Mouse (Mus musculus) large intestine, adult 2 months (tissue): ENCODE measurements around the gene a. TPM values are rescaled to one million over a fixed set of nuclear protein-coding genes. Genes with fewer than 3 reads are reported as not detected.
"Not testable (repeated sequence)": the region's sequence is repeated elsewhere in the genome, so short reads cannot be mapped to it uniquely, and the experiment has no call there.

ENCODE experiments used
- DNase-seq: peaks from one replicate; pipeline ENCODE4 v3.0.0-alpha.2; 2012; ENCODE audit warnings: low read depth, low spot score
- WGBS: fragments of 180-500 bp; shearing (Covaris S2); methylation state at CpG from one replicate; pipeline ENCODE4 v1.1.7; 2018; 5-methylcytosine and 5-hydroxymethylcytosine counted together
- polyA plus RNA-seq: library from polyadenylated mRNA; depleted of rRNA; stranded (reverse); fragments of >200 nt; gene quantifications from 2 replicates; pipeline ENCODE4 v1.2.3, GENCODE M21; 2012

The a gene
- polyA plus RNA-seq, 1 experiment: 0.36 TPM

- DNase-seq: no peak
- WGBS: 83% methylated on average over 12 of the region's 12 CpGs
Observed at GRCm38 (mm10) chr2:154915922-154916541, 124.8 kb downstream of the a start.

GRCm38 (mm10) chr2:154916547-154916946, 125.3 kb downstream of the a start:
- no peak for DNase-seq
- WGBS: 14% methylated on average over 2 of the region's 2 CpGs

- no peak for DNase-seq
- WGBS: 59% methylated on average over 13 of the region's 13 CpGs
Observed at GRCm38 (mm10) chr2:154917866-154918641, 126.9 kb downstream of the a start.

- whole genome bisulfite sequencing: 94% methylated on average over 7 of the region's 7 CpGs
- DNase-seq: no peak
Observed at GRCm38 (mm10) chr2:154920896-154921295, 129.7 kb downstream of the a start.

GRCm38 (mm10) chr2:154922134-154922533, 130.9 kb downstream of the a start:
- not testable (repeated sequence) for DNase-seq
- WGBS: no CpG with 5 or more reads among the region's 4 CpGs

- 57% methylated on average over 7 of the region's 7 CpGs for WGBS
- no peak for DNase-seq
Observed at GRCm38 (mm10) chr2:154925411-154926031, 134.3 kb downstream of the a start.

GRCm38 (mm10) chr2:154926843-154927242, 135.6 kb downstream of the a start:
- no peak for DNase-seq
- WGBS: 27% methylated on average over 6 of the region's 6 CpGs

- 93% methylated on average over 2 of the region's 2 CpGs for WGBS
- DNase-seq: no peak
Observed at GRCm38 (mm10) chr2:154928298-154928697, 137.1 kb downstream of the a start.

GRCm38 (mm10) chr2:154933884-154934283, 142.7 kb downstream of the a start:
- no peak for DNase-seq
- WGBS: 46% methylated on average over 4 of the region's 4 CpGs

- DNase-seq: no peak
- 86% methylated on average over 6 of the region's 6 CpGs for WGBS
Observed at GRCm38 (mm10) chr2:154936106-154936505, 144.9 kb downstream of the a start.

GRCm38 (mm10) chr2:154936536-154937155, 145.4 kb downstream of the a start:
- no peak for DNase-seq
- WGBS: 72% methylated on average over 11 of the region's 11 CpGs

- WGBS: 30% methylated on average over 8 of the region's 8 CpGs
Observed at GRCm38 (mm10) chr2:154937547-154938390, 146.6 kb downstream of the a start.

GRCm38 (mm10) chr2:154941952-154942351, 150.8 kb downstream of the a start:
- no peak for DNase-seq
- 74% methylated on average over 10 of the region's 10 CpGs for WGBS

More at GRCm38 (mm10) chr2:154937547-154938390, 146.6 kb downstream of the a start:
- no peak for DNase-seq

GRCm38 (mm10) chr2:154942546-154942945, 151.3 kb downstream of the a start:
- 69% methylated on average over 11 of the region's 11 CpGs for WGBS
- DNase-seq: no peak

GRCm38 (mm10) chr2:154943101-154943500, 151.9 kb downstream of the a start:
- no peak for DNase-seq
- WGBS: 9% methylated on average over 11 of the region's 11 CpGs

GRCm38 (mm10) chr2:154946921-154947320, 155.7 kb downstream of the a start:
- no peak for DNase-seq
- WGBS: 94% methylated on average over 3 of the region's 3 CpGs

- no peak for DNase-seq
- 13% methylated on average over 7 of the region's 7 CpGs for WGBS
Observed at GRCm38 (mm10) chr2:154949352-154949751, 158.2 kb downstream of the a start.

GRCm38 (mm10) chr2:154949877-154950276, 158.7 kb downstream of the a start:
- DNase-seq: no peak
- 70% methylated on average over 9 of the region's 9 CpGs for WGBS

GRCm38 (mm10) chr2:154950601-154951000, 159.4 kb downstream of the a start:
- 61% methylated on average over 5 of the region's 5 CpGs for WGBS
- no peak for DNase-seq
